Mouse (Mus musculus) forebrain, embryonic 11.5 days (tissue): Measurements from ENCODE around the gene Fndc3b. TPM values are rescaled to one million over a fixed set of nuclear protein-coding genes. Genes with fewer than 3 reads are reported as not detected.

Experiments
- ATAC-seq: fragments of 200-750 bp; cut with Nextera tagmentation; replicated peaks from 2 replicates; pipeline ENCODE4 v1.8.0; 2017; ENCODE audit warnings: moderate TSS enrichment; ENCODE audit not compliant: low FRiP score
- DNase-seq: peaks from one replicate; pipeline ENCODE4 v3.0.0-alpha.2; 2017; ENCODE audit warnings: low spot score
- H3K27ac ChIP-seq: fragments of 300-500 bp; sonication (generic); 2 replicates; pipeline ENCODE4 v1.5.1; 2014; ENCODE audit warnings: low read depth, low read length
- H3K27me3 ChIP-seq: fragments of 300-500 bp; sonication (generic); 2 replicates; pipeline ENCODE4 v1.6.1; 2014; ENCODE audit warnings: mild to moderate bottlenecking, low read length, mixed read lengths; ENCODE audit not compliant: control insufficient read depth, insufficient read depth
- H3K36me3 ChIP-seq: fragments of 300-500 bp; sonication (generic); 2 replicates; pipeline ENCODE4 v1.6.1; 2014; ENCODE audit warnings: mild to moderate bottlenecking, low read length, moderate library complexity, mixed read lengths; ENCODE audit not compliant: control insufficient read depth, insufficient read depth
- H3K4me1 ChIP-seq: fragments of 300-500 bp; sonication (generic); replicated peaks from 2 replicates; pipeline ENCODE4 v1.6.1; 2014; ENCODE audit warnings: low read length, mixed read lengths; ENCODE audit not compliant: control insufficient read depth, insufficient read depth
- H3K4me2 ChIP-seq: fragments of 300-500 bp; sonication (generic); 2 replicates; pipeline ENCODE4 v1.6.1; 2014; ENCODE audit warnings: low read depth, mild to moderate bottlenecking, low read length, moderate library complexity, mixed read lengths; ENCODE audit not compliant: severe bottlenecking
- H3K4me3 ChIP-seq: fragments of 300-500 bp; sonication (generic); 2 replicates; pipeline ENCODE4 v1.5.1; 2014; ENCODE audit warnings: low read depth, low read length
- H3K9ac ChIP-seq: fragments of 300-500 bp; sonication (generic); 2 replicates; pipeline ENCODE4 v1.6.1; 2014; ENCODE audit warnings: low read length
- H3K9me3 ChIP-seq: fragments of 300-500 bp; sonication (generic); 2 replicates; pipeline ENCODE4 v1.6.1; 2016; ENCODE audit warnings: low read length, mixed read lengths; ENCODE audit not compliant: control insufficient read depth
- WGBS: fragments of 180-500 bp; shearing (Covaris S2); extraction: QIAGEN DNeasy Blood & Tissue Kit; methylation state at CpG from one replicate; pipeline ENCODE4 v1.1.7; 2014; 5-methylcytosine and 5-hydroxymethylcytosine counted together
- polyA plus RNA-seq: library from polyadenylated mRNA; unstranded; fragments of >200 nt; fragmentation: Nextera tagmentation; extraction: Ambion mirVana; gene quantifications from 2 replicates; pipeline ENCODE4 v1.2.1, GENCODE M21; 2014

Gene Fndc3b
- polyA plus RNA-seq, 1 experiment from 2014 or later = 11.3 TPM

- peaks cover 3% of the 10 kb centered on the region; the same call in 1 of the 2 replicates for H3K4me1 ChIP-seq
- no peaks in the 10 kb centered on the region for H3K36me3 ChIP-seq
- DNase-seq = no peak
- no peak overlapping the region for H3K27ac ChIP-seq
- no peak overlapping the region for H3K9ac ChIP-seq
- 90% methylated on average over 9 of the region's 9 CpGs for WGBS
- H3K27me3 ChIP-seq = no peaks in the 10 kb centered on the region
- H3K4me2 ChIP-seq = no peak overlapping the region
- ATAC-seq = no peak
- H3K4me3 ChIP-seq = no peak overlapping the region
- H3K9me3 ChIP-seq = no peaks in the 10 kb centered on the region
Measured at GRCm38 (mm10) chr3:27704641-27705040, 6.5 kb downstream of the Fndc3b start.

DNA sequence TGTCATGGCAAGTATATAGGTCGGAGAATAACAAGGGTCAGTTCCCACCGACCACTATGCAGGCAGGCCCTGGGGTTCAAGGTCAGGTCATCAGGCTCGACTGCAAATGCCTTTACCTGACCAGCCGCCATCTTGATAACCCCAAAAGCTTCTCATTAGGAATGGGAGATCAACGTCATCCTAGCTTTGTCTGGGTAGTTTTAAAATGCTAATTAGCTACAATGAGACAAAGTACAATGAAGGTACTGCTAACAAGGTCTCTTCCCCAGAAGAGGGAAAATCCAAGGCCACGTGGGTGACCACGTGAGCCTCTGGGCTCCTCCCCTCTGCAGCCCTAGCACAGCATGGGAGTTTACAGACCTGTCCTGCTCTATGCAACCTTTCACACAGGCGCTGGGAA lies 7.6 kb downstream of the Fndc3b start:
- Histone ChIP-seq H3K9ac (no peak overlapping the region), H3K4me3 (no peak overlapping the region), H3K9me3 (no peaks in the 10 kb centered on the region), H3K4me2 (no peak overlapping the region), H3K4me1 (no peaks in the 10 kb centered on the region; the same call in 1 of the 2 replicates), H3K27ac (no peak overlapping the region), H3K27me3 (no peaks in the 10 kb centered on the region), H3K36me3 (no peaks in the 10 kb centered on the region)
- WGBS = 83% methylated on average over 8 of the region's 8 CpGs
- DNase-seq (no peak), ATAC-seq (no peak)

- H3K4me1 ChIP-seq = no peaks in the 10 kb centered on the region
- 91% methylated on average over 2 of the region's 2 CpGs for WGBS
- H3K9ac ChIP-seq = no peak overlapping the region
- ATAC-seq (no peak), DNase-seq (no peak)
- H3K4me3 ChIP-seq = no peak overlapping the region
- H3K36me3 ChIP-seq = no peaks in the 10 kb centered on the region
- H3K9me3 ChIP-seq = no peaks in the 10 kb centered on the region
- no peak overlapping the region for H3K27ac ChIP-seq
- H3K4me2 ChIP-seq = no peak overlapping the region
- H3K27me3 ChIP-seq = no peaks in the 10 kb centered on the region
Measured at GRCm38 (mm10) chr3:27703081-27703480, 8.0 kb downstream of the Fndc3b start.

DNA sequence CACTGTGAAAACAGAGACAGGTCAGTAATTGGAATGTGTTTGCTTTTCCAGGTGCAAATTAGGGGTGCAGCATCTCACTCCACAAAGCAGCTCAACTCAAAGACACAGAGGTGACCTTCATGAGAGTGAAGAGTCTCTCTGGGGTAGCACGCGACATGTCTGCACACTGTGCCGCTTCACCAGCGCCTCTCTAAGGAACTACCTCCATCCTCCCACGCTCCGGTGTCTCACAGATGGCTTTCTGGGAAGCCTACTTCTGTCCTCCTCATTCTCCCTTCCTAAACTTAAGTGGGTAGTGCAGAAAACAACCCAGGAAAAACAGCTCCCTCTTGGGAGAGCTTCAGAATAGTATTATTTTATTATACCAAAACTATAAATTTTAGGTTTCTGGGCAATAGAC lies 12.4 kb downstream of the Fndc3b start:
- WGBS = 93% methylated on average over 6 of the region's 6 CpGs
- no peak for ATAC-seq
- no peak for DNase-seq
- H3K4me3 ChIP-seq = no peak overlapping the region
- H3K9ac ChIP-seq = no peak overlapping the region
- H3K36me3 ChIP-seq = no peaks in the 10 kb centered on the region
- no peaks in the 10 kb centered on the region for H3K27me3 ChIP-seq
- no peaks in the 10 kb centered on the region for H3K4me1 ChIP-seq
- no peaks in the 10 kb centered on the region for H3K9me3 ChIP-seq
- no peak overlapping the region for H3K4me2 ChIP-seq
- H3K27ac ChIP-seq = no peak overlapping the region

- Histone ChIP-seq H3K36me3 (no peaks in the 10 kb centered on the region), H3K27me3 (no peaks in the 10 kb centered on the region), H3K9ac (no peak overlapping the region), H3K4me2 (no peak overlapping the region), H3K9me3 (no peaks in the 10 kb centered on the region), H3K27ac (no peak overlapping the region), H3K4me1 (no peaks in the 10 kb centered on the region), H3K4me3 (no peak overlapping the region)
- ATAC-seq (no peak), DNase-seq (no peak)
- WGBS = 78% methylated on average over 5 of the region's 5 CpGs
Measured at GRCm38 (mm10) chr3:27696449-27696797, 14.7 kb downstream of the Fndc3b start.

GRCm38 (mm10) chr3:27695612-27696448 lies 15.3 kb downstream of the Fndc3b start:
- Histone ChIP-seq H3K4me1 (no peaks in the 10 kb centered on the region), H3K27ac (no peak overlapping the region), H3K4me3 (no peak overlapping the region), H3K9ac (no peak overlapping the region), H3K36me3 (no peaks in the 10 kb centered on the region), H3K4me2 (no peak overlapping the region), H3K27me3 (no peaks in the 10 kb centered on the region), H3K9me3 (no peaks in the 10 kb centered on the region)
- no peak for ATAC-seq
- DNase-seq = no peak
- 81% methylated on average over 16 of the region's 16 CpGs for WGBS

DNA sequence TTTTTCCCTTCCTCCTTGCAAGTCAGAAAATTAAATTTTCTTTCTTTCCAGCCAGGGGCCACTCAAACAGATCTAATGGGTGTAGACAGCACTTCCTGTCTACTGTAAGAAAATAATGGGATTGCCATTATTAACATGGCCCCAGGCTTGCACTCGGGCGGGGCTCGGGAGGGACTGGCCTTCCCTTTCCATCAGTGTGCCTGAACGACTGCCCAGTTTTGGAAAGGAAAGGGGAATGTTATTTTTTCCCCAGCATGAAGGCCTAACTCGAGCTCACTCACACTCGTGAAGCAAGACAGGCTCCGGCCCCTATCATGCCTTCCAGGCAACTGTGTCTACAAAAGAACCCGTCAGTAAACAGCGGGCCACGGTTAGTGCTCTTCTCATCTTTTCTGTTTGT lies 16.5 kb downstream of the Fndc3b start:
- ATAC-seq = no peak
- Histone ChIP-seq H3K4me2 (no peak overlapping the region), H3K27ac (no peak overlapping the region), H3K9me3 (no peaks in the 10 kb centered on the region), H3K4me3 (no peak overlapping the region), H3K9ac (no peak overlapping the region), H3K27me3 (no peaks in the 10 kb centered on the region), H3K4me1 (no peaks in the 10 kb centered on the region), H3K36me3 (no peaks in the 10 kb centered on the region)
- DNase-seq = no peak
- WGBS = 89% methylated on average over 10 of the region's 10 CpGs

- H3K4me3 ChIP-seq = no peak overlapping the region
Measured at GRCm38 (mm10) chr3:27694111-27694510, 17.0 kb downstream of the Fndc3b start.

More at GRCm38 (mm10) chr3:27694111-27694510, 17.0 kb downstream of the Fndc3b start:
- no peak overlapping the region for H3K27ac ChIP-seq
- DNase-seq = no peak
- no peak overlapping the region for H3K4me2 ChIP-seq
- H3K9ac ChIP-seq = no peak overlapping the region
- H3K4me1 ChIP-seq = no peaks in the 10 kb centered on the region
- no peaks in the 10 kb centered on the region for H3K9me3 ChIP-seq
- no peaks in the 10 kb centered on the region for H3K27me3 ChIP-seq
- 97% methylated on average over 5 of the region's 5 CpGs for whole genome bisulfite sequencing
- no peaks in the 10 kb centered on the region for H3K36me3 ChIP-seq
- no peak for ATAC-seq
